Mouse (Mus musculus): ENCODE measurements around the gene Dstyk. TPM values are rescaled to one million over a fixed set of nuclear protein-coding genes. Genes with fewer than 3 reads are reported as not detected.

Dstyk gene
- 8.9 TPM for polyA plus RNA-seq (2017; shearing (Covaris generic))

DNA sequence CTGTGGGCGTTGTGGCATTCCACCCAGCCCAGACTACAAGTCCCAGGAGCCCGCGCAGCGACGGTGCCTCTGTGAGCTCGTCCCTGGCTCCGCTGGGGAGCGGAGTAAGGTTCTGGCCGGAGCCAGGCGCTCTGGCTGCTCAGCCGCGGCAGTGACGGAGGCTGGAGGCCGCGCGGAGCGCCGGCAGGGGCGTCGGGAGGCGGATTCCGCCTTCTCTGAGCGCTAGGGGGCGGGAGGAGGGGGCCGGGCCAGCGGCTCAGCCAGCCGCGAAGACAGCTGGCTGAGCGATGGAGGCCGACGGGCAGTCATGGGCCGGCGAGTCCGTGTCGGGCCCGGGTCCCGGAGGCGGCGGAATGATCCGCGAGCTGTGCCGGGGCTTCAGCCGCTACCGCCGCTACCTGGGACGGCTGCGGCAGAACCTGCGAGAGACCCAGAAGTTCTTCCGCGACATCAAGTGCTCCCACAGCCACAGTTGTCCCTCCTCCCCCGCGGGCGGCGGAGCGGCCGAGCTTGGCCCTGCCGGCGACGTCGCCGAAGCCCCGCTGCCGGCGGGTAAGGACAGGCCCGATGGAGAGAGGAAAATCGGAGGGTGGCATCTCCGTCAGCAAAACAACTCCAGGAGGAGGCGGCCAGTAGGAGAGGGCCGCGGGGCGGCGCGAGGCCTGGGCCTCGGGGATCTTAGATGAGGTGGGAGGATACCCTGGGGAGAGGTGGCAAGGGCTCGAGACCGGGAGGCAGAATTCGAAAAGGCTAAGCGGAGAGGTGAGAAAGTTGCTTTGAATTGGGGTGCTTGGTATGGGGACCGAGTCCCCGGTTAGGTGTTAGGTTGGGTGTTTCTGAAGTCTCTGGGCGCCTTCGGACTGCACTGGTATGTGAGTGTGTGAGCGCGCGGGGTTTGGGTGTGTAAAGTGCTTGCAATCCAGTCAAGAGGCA, at the start of gene Dstyk:
Gene Dstyk, plus strand, starts transcription at position 237 of the 933 bp plus-strand sequence.

DNA sequence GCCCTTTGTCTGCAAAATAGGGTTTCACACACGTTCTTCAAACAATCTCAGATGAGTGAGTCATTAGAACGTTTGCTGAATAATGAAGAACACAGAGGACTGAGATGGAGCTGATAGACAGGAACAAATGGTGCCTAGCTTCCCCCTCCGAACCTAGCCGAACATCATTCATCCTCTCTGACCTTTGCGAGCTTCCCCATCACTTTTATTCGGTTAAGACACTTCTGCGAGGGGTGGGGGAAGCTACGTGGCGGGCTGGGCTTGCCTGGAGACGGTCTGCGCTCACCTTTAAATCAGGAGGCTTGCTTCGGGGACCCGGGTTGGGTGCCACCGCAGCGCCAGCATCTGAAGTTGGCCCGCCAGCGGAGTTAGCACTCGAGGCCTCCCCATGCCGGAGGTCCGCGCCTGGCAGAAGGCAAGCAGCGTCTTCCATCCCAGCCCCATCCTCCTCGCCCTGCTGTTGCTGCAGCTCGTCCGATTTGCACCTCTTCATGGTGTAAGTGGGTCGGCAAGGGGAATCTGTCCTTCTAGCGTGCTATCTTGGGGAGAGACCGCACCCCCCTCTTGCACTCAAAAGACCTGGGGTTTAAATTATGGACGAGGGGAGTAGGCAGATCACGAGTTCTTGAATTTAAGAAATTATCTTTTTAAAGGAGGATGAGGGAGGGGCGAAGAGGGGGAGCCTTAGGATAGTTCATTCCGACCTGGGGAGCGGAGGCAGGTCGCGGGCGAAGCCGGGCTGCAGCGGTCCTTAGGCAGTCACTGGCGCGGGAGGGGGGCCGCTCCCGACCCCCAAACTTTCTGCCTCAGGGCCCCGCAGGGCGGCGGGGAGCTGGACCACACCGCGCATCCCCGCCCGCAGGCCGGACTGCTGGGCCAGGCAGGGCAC, 26.4 kb upstream of the Dstyk start, which contains the start of gene Tmcc2:
Gene Tmcc2, minus strand, starts transcription at position 591 of the 889 bp plus-strand sequence.

DNA sequence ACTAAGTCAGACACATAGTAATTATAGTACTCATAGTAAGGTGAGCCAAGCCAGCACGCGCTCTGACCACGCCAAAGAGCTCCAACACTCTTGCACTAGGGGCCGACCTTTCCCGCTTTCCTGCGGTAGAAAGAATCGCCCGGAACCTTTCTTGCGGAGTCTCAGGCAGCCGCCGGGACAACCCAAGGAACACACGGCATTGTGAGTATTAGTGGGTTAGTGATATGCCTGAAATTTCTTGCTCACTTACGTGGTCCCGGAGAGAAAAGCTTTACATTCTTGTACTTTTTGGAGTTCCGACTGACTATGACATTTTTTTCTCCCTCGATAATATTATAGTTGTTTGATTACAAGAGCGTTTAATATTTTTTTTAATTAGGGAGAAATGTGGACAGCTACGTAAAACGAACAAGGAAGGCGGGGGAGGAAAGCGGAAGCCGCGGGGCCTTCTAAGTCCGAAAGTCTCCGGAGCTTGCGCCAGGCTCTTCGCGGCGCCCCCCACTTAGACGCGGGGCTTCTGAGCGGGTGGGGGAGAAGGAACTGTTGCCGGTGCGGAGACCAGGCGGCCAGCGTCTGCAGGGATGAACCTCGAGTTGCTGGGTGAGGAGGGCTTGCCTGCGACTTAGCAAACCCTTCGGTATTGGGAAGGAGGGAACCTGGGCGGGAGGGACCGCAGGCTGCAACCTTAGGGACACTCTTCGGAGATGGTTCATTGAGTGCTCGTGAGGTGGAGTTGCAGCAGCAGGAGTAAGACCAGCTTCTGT, 59.8 kb downstream of the Dstyk start, which contains the start of gene Rbbp5:
Gene Rbbp5, plus strand, starts transcription at position 438 of the 764 bp plus-strand sequence.

DNA sequence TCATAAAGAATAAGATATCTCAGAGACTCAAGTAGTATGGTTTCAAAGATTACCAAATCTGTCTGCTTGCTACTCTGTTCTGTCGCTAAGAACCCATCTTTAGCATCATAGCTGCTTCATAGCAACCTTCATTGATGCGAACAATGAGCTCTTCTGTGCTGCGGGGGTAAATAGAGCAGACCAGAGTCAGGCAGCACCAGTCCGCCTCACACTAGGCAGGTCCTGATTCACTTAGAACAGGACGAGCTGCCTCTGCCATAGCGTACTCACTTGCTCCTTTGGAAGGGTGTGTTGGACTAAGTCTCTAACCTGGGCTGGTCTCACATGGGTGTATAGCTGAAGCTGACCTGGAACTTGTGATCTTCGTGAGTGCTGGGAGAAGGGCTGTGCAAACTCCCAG, 88.7 kb downstream of the Dstyk start, which contains the start of gene Tmem81:
Gene Tmem81, plus strand, starts transcription at position 173 of the 400 bp plus-strand sequence.

Other genes starting within 250 kb of the Dstyk start
- not detected for gene Lemd1, start 226.1 kb upstream of the Dstyk start, polyA plus RNA-seq (2017; shearing (Covaris generic))
- gene AC124108.1, start 226.1 kb upstream of the Dstyk start, polyA plus RNA-seq (2017; shearing (Covaris generic)), result not detected
- gene Gm10188, start 187.8 kb upstream of the Dstyk start, polyA plus RNA-seq (2017; shearing (Covaris generic)), result not detected
- gene Klhdc8a, start 118.9 kb upstream of the Dstyk start, polyA plus RNA-seq (2017; shearing (Covaris generic)), result not detected
- gene Nuak2, start 101.4 kb upstream of the Dstyk start, polyA plus RNA-seq (2017; shearing (Covaris generic)), result 1.4 TPM
- gene Tmcc2, start 26.3 kb upstream of the Dstyk start, polyA plus RNA-seq (2017; shearing (Covaris generic)), result not detected
- 36.6 TPM for gene Rbbp5, start 59.8 kb downstream of the Dstyk start, polyA plus RNA-seq (2017; shearing (Covaris generic))
- 4.8 TPM for gene Tmem81, start 88.7 kb downstream of the Dstyk start, polyA plus RNA-seq (2017; shearing (Covaris generic))
- not detected for gene Cntn2, start 125.7 kb downstream of the Dstyk start, polyA plus RNA-seq (2017; shearing (Covaris generic))

All from effector memory CD4-positive, alpha-beta T cell, adult 5 months (primary cell).